Mouse (Mus musculus): Measurements from ENCODE around the gene Xrcc3.

Gene Xrcc3

DNA sequence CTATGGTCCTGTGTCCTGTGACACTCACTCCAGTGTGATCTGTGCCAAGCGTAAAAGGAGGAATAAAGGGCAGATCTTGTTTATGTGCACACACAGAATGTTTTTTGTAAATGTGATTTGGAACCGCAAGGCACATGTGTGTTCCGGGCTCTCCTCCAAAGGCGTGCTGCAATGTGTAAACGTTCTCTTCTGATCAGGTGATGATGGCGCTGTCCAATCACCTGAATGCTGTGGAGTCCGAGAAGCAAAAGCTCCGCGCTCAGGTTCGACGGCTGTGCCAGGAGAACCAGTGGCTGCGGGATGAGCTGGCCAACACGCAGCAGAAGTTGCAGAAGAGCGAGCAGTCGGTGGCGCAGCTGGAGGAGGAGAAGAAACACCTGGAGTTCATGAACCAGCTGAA is 39.5 kb downstream of the Xrcc3 start:
- DNase-seq (ENCODE audit: low read depth), result no peak

DNA sequence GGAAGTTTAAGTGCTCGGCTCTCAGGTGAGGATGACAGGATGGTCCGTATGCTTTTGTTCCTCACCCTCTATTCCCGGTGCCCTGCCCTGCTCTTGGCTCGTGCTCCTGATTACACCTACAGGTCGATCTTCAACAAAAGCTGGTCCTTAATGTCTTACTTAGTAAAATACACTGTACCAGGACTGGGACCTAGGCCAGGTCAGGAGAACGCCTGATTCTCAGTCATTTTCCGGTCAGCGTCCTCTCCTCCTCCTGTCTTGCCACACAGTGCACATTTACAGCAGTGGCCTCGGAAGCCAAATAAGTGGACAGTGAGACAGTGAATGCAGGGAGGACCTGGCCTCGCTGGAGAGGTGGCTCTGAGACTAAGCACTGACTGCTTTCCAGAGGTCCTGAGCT is 43.0 kb downstream of the Xrcc3 start:
- no peak for DNase-seq (ENCODE audit: low read depth)

DNA sequence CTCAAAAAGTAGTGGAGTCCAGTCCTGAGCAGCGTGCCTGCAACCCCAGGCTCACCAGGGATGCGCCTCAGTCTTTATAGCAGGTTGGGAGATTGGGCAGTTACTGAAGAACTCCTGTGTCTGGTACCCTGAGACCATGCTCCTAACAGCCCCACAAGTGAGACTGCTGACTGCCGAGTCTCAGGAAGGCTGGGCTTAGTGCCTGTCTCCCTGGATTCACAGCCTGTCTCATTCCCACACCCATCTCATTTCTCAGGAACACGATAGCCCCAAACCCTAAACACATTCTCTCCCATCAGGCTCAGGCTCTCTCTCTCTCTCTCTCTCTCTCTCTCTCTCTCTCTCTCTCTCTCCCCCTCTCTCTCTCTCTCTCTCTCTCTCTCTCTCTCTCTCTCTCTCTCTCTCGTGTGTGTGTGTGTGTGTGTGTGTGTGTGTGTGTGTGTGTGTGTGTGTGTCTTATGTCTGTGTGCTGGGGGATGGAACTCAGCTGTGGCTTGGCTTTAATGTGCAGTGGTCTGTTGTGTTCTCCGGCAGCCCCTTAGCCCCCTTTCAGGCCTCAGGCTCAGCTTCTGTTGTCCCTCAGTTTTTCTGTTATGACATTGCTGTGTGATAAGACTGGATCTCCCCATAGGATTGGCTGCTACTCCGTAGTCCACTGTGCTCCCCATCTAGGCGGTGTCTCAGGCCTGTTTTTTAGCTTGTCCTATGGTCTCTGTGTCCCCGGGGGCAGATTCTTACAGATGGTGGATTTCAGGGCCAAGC is 43.7 kb downstream of the Xrcc3 start:
- DNase-seq (ENCODE audit: low read depth), result no peak

DNA sequence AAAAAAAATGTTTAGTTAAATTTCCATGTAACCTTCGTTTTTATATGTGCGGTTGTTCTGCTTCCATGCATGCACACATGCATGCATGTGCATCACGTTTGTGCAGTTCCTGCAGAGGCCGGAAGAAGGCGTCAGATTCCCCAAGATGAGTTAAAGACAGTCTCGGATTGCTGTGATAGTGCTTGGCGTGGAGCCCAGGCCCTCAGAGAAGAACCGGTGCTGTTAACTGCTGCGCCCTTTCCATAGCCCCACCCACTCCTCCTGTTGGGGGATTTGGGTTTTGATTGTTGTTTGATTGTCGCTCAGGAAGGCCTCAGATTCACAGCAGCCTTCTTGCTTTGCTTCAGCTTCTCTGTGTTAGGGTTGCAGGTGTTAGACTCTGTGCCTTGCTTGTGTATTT is 44.4 kb downstream of the Xrcc3 start:
- DNase-seq (ENCODE audit: low read depth), result peak; percentile 34

DNA sequence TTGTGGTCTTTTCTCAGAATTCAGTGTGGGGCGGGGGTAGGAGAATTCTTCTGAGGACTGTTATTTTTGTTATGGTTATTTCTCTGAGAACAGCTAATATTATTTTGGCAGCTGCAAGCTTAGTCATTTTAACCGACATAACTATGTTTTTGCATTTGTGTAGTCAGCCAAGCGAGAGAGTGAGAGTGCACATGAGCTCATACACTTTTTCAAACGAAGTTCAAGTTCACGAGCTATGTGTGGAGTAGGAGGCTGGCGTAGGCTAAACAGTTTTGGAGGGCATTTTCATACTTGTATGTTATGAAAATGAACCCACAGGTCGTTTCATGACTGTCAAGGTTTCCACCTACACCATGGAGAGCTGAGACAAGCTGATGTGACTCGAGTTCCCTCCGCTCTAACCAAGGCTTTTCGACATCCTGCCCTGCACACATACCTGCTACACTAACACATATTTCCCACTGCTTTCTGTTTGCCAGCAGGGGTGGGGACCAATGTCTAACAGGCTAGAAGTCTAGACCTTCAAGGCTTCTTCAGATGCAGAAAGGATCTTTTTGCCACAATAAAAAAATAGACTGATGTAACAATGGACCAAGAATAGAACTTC is 45.2 kb downstream of the Xrcc3 start:
- DNase-seq (ENCODE audit: low read depth), result peak; percentile 29

DNA sequence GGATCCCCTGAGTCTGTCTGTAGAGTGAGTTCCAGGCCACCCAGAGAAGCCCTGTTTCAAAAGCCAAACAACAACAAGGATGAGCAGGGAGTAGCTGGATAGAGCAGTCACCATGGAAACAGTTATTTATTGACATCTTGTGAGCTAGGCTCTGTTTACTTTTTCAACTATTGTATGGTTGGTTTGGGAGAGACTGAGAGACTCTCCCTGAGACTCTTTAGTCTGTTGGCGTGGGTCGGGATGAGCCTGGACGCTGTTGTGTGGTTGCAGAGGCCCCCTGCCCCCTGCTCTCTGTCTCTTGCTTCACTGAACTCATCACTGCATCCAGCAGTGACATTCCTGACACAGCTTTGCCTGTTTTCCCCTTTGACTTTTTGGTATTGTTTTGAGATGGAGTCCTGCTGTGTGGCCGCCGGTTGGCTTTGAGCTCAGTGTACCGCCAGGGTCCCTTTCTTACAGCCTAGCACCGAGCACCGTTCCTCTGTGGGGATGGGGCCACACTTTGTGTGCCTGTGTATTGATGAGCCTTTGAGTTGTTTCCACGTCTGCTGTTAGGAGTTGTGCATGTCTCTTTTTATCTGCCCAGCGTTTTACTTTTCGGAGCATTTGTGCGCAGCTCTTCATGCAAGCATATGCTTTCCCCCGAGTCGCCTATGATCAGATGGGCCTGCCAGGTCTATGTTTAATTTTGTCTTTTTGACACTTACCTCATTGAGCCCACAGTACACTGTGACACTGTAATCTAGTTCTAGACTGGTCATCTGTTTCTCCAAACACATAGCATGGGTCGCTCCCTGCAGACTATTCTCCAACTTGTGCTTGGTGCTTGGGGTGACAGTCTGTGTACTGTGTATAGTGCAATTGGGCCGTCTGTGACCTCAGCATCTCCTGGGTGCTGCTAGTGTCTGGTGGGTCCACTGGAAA is 47.1 kb downstream of the Xrcc3 start:
- DNase-seq (ENCODE audit: low read depth), result no peak

DNA sequence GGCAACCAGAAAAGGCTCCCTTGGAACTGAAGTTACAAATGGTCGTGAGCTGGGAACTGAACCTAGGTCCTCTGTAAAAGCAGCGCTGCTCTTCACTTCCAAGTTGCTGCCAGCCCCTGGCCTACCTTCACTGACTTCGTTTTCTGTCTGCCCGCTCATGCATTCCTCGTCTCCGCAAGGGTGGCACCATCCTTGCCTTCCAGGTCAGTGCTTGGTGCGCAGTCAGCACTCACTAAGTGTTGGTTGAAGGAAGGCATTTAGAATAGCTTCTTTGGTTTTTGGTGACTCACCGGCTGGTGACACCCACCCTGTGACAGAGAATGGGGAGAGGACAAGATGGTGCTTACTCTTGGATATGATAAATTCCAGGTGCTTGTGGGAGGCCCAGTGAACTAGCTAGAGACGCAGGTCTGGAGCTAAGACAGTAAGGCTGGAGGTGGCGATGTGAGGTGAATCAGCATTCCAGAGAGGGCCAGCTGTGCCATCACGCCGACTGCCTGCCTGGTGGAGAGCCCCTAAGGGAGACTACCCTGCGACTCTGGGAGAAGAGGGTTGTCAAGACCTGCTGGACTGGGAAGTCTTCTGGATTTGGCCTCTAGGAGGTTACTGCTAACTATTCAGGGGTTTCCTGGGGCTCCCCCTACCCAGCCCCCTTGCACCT is 50.9 kb downstream of the Xrcc3 start:
- DNase-seq (ENCODE audit: low read depth), result no peak

DNA sequence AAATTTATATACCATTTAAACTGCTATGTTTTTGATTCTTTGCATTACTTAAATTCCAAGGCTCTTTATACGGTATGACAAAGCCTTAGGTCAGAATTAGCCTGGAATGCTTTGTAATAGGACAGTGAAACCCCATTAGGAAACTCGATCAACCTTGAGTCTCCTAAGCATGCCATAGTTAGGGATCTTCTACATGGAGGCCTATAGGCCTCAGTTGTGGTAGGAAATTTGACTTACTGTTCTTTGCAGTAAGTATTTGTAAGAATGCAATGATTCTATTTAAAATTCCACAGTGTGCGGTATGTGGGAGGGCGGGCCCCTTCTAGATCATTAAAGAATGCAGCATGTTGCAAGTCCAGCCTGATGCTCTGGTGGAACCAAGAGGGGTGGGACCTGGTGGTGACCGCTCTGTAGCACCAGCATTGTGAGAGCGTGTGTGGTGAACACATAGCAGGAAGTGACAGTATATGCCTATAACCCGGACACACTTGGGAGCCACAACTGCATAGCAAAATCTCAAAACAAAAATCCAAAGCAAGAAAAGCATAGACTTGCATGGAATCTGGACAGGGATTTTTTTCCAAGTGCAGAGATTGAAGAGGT is 53.3 kb downstream of the Xrcc3 start:
- no peak for DNase-seq (ENCODE audit: low read depth)

DNA sequence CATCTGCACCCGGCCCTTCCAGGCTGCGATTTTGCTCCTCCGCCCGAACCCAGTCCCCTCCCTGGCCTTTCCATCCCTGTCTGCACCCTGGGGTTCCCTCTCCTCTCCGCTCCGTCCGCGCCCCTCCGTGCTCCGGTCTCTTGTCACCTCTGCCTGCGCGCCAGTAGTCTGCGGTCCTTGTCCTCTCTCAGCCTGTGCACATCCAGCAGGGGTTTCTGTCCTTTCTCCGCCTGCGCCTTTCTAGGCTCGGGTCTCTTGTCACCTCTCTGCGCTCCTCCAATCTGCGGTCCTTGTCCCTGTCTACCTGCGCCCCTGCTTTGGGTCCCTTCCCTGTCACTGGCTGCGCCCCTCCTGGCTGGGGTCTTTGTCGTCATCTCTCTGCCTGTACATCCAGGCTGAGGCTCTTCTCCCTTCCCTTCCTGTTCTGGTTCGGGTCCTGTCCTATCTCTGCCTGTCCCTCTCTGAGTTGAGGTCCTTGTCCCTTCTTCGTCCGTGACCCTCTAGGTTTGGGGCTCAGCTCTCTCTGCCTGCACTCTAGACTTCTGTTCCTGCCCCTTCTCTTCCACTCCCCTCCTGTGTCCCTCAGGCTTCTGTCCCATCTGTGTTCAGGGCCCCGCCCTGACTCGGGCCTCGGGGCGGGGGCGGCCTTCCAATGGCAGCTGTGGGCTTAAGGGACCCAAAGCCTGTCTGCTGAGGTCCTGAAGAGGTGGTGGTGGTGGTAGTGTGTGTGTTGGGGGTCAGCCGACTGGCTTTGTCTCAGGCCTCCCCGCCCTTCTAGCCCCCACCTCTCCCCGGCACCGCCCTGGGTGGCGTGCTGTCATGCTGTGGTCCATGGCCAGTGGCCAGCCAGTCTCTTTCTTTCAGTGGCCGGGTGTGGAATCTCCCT is 54.3 kb downstream of the Xrcc3 start:
- DNase-seq (ENCODE audit: low read depth), result peak; percentile 55

DNA sequence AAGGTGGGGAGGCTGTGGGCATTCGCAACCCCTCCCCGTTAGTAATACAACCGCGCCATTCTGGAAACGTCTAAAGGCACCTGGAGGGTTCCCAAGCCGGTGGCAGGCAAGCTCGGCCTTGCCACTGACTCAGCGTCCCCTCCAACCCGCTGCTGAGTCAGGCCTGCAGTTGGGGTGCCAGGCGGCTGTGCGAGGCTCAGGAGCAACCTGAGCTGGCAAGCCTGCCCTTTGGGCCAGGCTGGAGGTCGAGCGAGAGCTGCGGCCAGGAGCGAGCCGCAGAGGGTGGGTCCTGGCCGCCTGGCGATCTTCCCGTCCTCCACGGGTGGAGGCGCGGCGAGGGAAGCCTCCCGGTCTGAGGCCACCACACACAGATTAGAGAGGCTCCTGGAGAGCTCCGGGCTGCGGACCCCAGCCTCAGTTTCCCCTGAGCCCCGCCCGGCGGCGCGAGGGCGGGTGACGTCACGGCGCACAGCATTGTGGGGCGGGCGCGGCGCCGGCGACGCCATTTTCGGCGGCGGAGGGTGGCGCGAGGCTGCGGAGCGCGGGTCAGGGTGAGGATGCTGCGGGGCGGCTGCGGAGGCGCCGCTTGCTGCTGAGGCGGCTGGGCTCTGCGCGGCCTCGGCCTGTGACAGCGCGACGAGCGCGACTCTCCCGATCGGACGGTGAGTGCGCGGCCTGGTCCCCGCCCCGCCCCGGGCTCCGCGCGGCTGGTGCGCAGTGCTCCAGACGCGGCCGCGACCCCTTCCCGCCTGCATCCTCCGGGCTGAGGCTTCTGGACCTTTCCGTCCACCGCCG is 55.1 kb downstream of the Xrcc3 start, which contains the start of gene Klc1:
Klc1 (plus strand) TSS at position 469 of the 795 bp plus-strand sequence.
- DNase-seq (ENCODE audit: low read depth), result peak; percentile 85

DNA sequence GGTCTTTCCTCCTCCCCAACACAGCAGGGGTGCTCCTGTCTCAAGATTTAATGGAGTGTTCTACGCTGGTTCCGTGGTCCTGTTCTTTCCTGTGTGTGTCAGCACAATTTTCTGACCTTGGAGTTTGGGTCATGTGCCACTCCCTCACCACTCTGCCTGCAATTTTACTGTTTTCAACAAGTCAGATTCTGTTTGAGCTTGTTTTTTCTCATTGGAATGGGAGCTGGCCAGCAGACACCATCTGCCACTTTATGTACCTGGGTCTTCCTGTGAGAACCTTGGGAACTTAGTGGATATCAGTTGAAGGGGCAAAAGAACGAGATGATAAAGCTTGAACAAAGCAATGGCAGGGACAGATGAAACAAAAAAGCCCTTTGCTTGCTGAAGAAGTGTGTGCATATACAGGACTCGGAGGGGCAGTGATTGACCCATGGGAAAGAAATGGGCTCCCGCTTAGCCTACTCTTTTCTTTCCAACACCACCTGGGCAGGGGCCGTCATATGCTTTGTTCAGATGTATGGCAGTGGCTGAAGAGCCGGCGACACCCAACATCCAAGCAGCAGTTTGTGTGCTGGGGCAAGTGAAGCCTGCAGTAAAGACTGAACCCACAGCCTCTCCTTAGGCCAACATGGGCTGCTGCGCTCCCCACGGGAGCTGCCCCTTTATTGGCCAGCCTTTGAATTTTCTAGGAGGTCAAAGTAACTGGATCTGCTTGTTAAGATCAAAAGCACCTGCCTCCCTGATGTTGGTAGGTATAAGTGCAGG is 55.9 kb downstream of the Xrcc3 start:
- DNase-seq (ENCODE audit: low read depth), result no peak

DNA sequence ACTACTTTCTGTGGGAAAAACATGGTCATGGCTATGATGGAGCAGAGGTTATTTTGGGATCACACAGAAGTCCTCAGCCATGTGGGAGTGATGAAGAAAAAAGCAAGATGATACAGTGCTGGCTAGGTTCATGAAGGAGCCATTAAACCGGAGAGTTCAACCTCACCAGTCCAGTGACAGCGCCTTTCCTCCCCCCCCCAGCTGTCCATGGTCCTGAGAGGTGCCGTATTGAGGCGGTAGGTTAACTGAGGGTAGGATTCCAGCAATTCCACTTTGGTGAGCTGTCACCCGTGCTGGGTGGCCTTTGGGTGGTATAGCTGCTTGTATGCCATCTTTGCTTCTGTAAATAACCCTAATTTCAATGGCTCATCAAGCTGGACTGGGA is 57.0 kb downstream of the Xrcc3 start:
- DNase-seq (ENCODE audit: low read depth), result no peak

DNA sequence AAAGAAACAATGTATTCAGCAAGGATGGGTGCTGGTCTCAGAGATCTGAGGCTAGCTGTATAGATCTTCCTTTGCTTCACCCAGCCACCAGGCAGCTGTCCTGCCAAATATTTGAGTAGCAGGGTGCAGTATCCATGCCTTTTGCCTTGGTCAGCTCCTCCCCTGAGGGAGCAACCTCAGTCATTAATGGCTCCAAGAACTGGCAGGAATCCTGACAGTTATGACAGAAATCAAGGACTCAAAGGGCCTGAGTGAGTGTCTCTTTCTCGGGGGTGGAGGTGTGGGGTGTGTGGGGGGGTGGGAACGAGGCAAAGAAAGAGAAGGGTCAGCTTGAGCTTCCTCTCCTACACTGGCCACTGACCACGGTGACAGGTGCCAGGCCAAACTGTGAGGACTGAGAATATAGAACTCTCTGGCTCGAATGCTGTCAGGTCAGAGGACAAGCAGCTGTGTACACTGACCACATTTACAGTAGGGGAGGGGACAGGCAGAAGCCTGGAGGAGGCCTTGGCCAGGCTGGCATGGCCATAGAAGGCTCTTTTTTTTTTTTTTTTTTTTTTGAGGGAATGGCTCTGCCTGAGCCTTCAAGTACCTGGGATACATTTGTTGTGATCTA is 57.5 kb downstream of the Xrcc3 start:
- no peak for DNase-seq (ENCODE audit: low read depth)

DNA sequence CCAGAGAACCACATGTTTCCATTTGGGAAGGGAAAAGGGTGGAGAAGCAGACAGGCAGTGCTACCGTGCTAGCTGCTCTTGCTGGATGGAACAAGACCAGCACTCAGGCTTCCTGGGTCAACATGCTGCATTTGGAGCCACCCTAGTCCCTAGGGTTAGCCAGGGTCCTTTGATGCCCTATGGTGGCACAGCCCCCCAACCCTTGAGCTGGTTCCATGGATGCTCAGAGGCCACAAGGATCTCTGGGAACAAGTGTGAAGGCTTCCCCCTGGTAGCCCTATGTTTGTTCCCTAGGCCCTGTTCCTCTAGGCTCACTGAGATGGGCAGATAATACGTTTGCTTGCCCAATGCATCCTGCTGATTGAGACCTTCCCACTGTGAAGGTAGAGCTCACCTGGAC is 58.4 kb downstream of the Xrcc3 start:
- DNase-seq (ENCODE audit: low read depth), result no peak

DNA sequence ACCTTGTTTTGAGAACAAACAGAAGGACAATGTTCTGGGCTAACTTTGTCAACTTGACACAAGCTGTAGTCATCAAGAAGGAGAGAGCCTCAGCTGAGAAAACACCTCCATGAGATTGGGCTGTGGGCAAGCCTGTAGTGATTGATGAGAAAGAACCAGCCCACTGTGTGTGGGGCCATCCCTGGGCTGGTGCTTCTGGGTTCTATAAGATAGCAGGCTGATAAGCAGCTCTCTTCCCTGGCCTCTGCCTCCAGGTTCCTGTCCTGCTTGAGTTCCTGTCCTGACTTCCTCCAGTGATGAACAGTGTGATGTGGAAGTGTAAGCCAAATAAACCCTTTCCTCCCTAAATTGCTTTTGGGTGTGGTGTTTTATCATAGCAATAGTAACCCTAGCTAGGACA is 59.0 kb downstream of the Xrcc3 start:
- no peak for DNase-seq (ENCODE audit: low read depth)

DNA sequence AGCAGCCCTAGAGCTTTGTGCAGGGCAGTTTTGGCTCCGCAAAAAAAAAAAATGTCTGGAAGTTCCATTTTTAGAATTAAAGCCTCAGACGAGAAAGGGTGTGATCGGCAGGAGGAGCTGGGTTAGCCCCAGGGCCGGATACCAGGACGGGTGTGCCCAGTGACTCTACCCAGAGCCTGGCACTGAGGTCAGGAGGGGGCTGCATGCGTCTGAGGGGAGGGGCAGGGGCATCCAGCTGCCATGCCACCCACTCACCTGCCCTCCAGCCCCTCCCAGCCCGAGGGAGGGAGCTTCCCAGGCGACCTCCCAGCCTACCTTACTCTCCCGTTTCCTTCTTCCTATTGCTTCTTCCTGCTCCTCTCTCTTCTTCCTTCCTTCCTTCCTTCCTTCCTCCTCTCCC is 60.3 kb downstream of the Xrcc3 start:
- DNase-seq (ENCODE audit: low read depth), result no peak

All from induced T-regulatory cell, adult 2 months (primary cell).